Comparison of ENCODE assay signal across 17 mouse cellular contexts in the genomic region with DNA sequence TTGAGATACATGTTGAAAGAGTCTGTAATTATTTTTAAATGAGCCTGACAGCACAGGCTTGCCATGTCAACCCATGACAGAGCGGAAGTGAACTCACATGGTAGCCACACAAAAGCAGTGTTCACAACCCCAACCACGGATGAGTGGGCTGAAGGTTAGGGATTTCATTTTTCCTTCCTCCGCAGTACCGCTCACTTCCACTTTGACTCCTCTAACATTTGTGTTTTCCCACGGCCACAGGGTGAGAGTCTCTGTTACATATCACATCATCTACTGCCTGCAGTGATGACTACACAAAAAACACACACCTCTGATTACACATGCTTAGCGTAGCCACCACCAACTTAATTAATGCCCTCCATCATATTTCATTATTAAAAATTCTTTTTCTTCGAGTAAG.
A peak's percentile ranks its signal among the peaks of the same experiment; 100 is the strongest.
DNase-seq lines count a peak whose midpoint lies in the region; ATAC-seq and TF ChIP-seq lines count a peak whose summit lies in the region.
"Had no signal": no experiment of that assay in that cellular context is flagged by ENCODE, and none has a peak within 500 bp of the region (broad histone marks: within the 10 kb centered on the region; RNA-seq: fewer than 3 reads in every experiment).

No protein-coding gene starts in this region.

- 0 out of 2 replicates have a peak, but pooled peaks have one; percentile 24 for ATAC-seq in kidney, embryonic 14.5 days (ENCODE audit: low FRiP score, low TSS enrichment)
- peak; percentile 58 for ATAC-seq in neural tube, embryonic 12.5 days (ENCODE audit: low FRiP score, low read depth)
- ATAC-seq in hindbrain, embryonic 14.5 days (ENCODE audit: low FRiP score), result peak; percentile 53; the same call in 1 of the 2 replicates
- no peak for ATAC-seq in activated CD4-positive, CD25-positive, alpha-beta regulatory T cell, adult 4 months
- ATAC-seq: forebrain, embryonic 14.5 days had no signal

- no peak for DNase-seq in kidney, adult 2 months
- no peak for DNase-seq in neural tube, embryonic 10.5 days (ENCODE audit: extremely low spot score, low spot score)
- DNase-seq in hindbrain, embryonic 14.5 days (ENCODE audit: low spot score), result no peak
- DNase-seq in thymus, adult 18-20 months, result no peak
- DNase-seq: adrenal gland, postnatal 14 days; kidney, adult 8-10 months; liver, embryonic 13.5 days; thymus, postnatal 25 days had no signal

- H3K27me3 ChIP-seq in kidney, embryonic 14.5 days (ENCODE audit: control insufficient read depth, insufficient read depth, low read length), result no peaks in the 10 kb centered on the region
- no peaks in the 10 kb centered on the region for H3K27me3 ChIP-seq in kidney, adult 2 months (replicated peaks; ENCODE audit: control insufficient read depth, insufficient read depth, low read length)
- no peaks in the 10 kb centered on the region for H3K27me3 ChIP-seq in neural tube, embryonic 12.5 days (replicated peaks)
- no peaks in the 10 kb centered on the region for H3K27me3 ChIP-seq in hindbrain, embryonic 14.5 days (ENCODE audit: control insufficient read depth, insufficient read depth, low read length)
- H3K27me3 ChIP-seq: limb, embryonic 13.5 days; liver, embryonic 13.5 days; neural tube, embryonic 13.5 days had no signal

- H3K4me3 ChIP-seq in kidney, embryonic 14.5 days (ENCODE audit: low read length), result no peak overlapping the region
- H3K4me3 ChIP-seq in kidney, adult 2 months (ENCODE audit: insufficient read depth, low read depth, low read length), result no peak overlapping the region
- no peak overlapping the region for H3K4me3 ChIP-seq in neural tube, embryonic 12.5 days
- H3K4me3 ChIP-seq in hindbrain, embryonic 14.5 days (replicated peaks; ENCODE audit: low read length), result no peak overlapping the region
- H3K4me3 ChIP-seq: heart, embryonic 10.5 days; limb, embryonic 13.5 days; liver, embryonic 13.5 days; neural tube, embryonic 13.5 days had no signal

- no peak overlapping the region for H3K27ac ChIP-seq in kidney, embryonic 14.5 days (ENCODE audit: low read depth, low read length)
- H3K27ac ChIP-seq in kidney, adult 2 months (ENCODE audit: insufficient read depth, low read depth, low read length), result no peak overlapping the region
- no peak overlapping the region for H3K27ac ChIP-seq in neural tube, embryonic 12.5 days
- no peak overlapping the region for H3K27ac ChIP-seq in hindbrain, embryonic 14.5 days
- H3K27ac ChIP-seq: heart, embryonic 10.5 days; limb, embryonic 13.5 days; liver, embryonic 13.5 days; macrophage; neural tube, embryonic 13.5 days had no signal

- peaks cover 4% of the 10 kb centered on the region; the same call in 1 of the 2 replicates for H3K4me1 ChIP-seq in kidney, embryonic 14.5 days (ENCODE audit: control insufficient read depth, insufficient read depth, low read length)
- H3K4me1 ChIP-seq in kidney, adult 2 months (ENCODE audit: control insufficient read depth, insufficient read depth, low read length), result no peaks in the 10 kb centered on the region
- H3K4me1 ChIP-seq in neural tube, embryonic 12.5 days, result no peaks in the 10 kb centered on the region
- H3K4me1 ChIP-seq in hindbrain, embryonic 14.5 days (replicated peaks; ENCODE audit: control insufficient read depth, insufficient read depth, low read length), result 0 out of 2 replicates have a peak, but pooled peaks cover 6% of the 10 kb centered on the region
- H3K4me1 ChIP-seq: heart, embryonic 10.5 days; liver, embryonic 13.5 days had no signal

- no peak overlapping the region for H3K4me2 ChIP-seq in kidney, embryonic 14.5 days (replicated peaks; ENCODE audit: low read depth, low read length)
- no peak overlapping the region for H3K4me2 ChIP-seq in neural tube, embryonic 12.5 days (replicated peaks)
- H3K4me2 ChIP-seq in hindbrain, embryonic 14.5 days (replicated peaks), result no peak overlapping the region
- H3K4me2 ChIP-seq: limb, embryonic 13.5 days; liver, embryonic 13.5 days; lung, embryonic 14.5 days; neural tube, embryonic 13.5 days had no signal

- 62% methylated on average over 7 of the region's 7 CpGs for WGBS in kidney, embryonic 14.5 days
- WGBS in kidney, adult 2 months, result 62% methylated on average over 7 of the region's 7 CpGs
- 72% methylated on average over 7 of the region's 7 CpGs for WGBS in neural tube, embryonic 12.5 days
- 74% methylated on average over 7 of the region's 7 CpGs for WGBS in hindbrain, embryonic 14.5 days

- no peaks in the 10 kb centered on the region for H3K36me3 ChIP-seq in kidney, embryonic 14.5 days (ENCODE audit: control insufficient read depth, insufficient read depth, low read length)
- no peaks in the 10 kb centered on the region for H3K36me3 ChIP-seq in kidney, adult 2 months (ENCODE audit: control insufficient read depth, insufficient read depth, low read length)
- no peaks in the 10 kb centered on the region for H3K36me3 ChIP-seq in neural tube, embryonic 12.5 days
- no peaks in the 10 kb centered on the region for H3K36me3 ChIP-seq in hindbrain, embryonic 14.5 days (replicated peaks; ENCODE audit: control insufficient read depth, insufficient read depth)
- H3K36me3 ChIP-seq: heart, embryonic 10.5 days; limb, embryonic 13.5 days; liver, embryonic 13.5 days; neural tube, embryonic 13.5 days had no signal

- no peak for TF ChIP-seq CTCF in kidney, adult 2 months (conservative IDR thresholded peaks at IDR 0.05; ENCODE audit: insufficient read depth, insufficient read length, low read depth, low read length)

- no peaks in the 10 kb centered on the region for H3K9me3 ChIP-seq in kidney, embryonic 14.5 days (ENCODE audit: control insufficient read depth, low read length)
- no peaks in the 10 kb centered on the region for H3K9me3 ChIP-seq in neural tube, embryonic 12.5 days
- no peaks in the 10 kb centered on the region for H3K9me3 ChIP-seq in hindbrain, embryonic 14.5 days (ENCODE audit: control insufficient read depth, low read length)
- H3K9me3 ChIP-seq: heart, embryonic 10.5 days; limb, embryonic 13.5 days; liver, embryonic 13.5 days; neural tube, embryonic 13.5 days had no signal

- TF ChIP-seq POLR2A in kidney, adult 2 months (IDR thresholded peaks at IDR 0.05; ENCODE audit: low read depth, low read length), result no peak

- H3K9ac ChIP-seq in kidney, embryonic 14.5 days (ENCODE audit: low read depth, low read length), result no peak overlapping the region
- H3K9ac ChIP-seq in neural tube, embryonic 12.5 days, result no peak overlapping the region
- H3K9ac ChIP-seq in hindbrain, embryonic 14.5 days, result no peak overlapping the region
- H3K9ac ChIP-seq: limb, embryonic 13.5 days; liver, embryonic 13.5 days; lung, embryonic 14.5 days; neural tube, embryonic 13.5 days had no signal
